Mouse (Mus musculus): ENCODE results near the gene Ap2a1. TPM values are rescaled to one million over a fixed set of nuclear protein-coding genes. Genes with fewer than 3 reads are reported as not detected.

Ap2a1 gene
- polyA plus RNA-seq (2016; fragmentation: Nextera tagmentation; extraction: Ambion mirVana) = 69.1 and 69.5 TPM in 2 replicates

GRCm38 (mm10) chr7:44929204-44930151 lies at the start of gene Ap2a1:
Gene Ap2a1 (minus strand): TSS chr7:44929496.
- H3K4me3 ChIP-seq = peak within 1 kb of the TSS; percentile 95

GRCm38 (mm10) chr7:44978300-44978699 lies 49.0 kb upstream of the Ap2a1 start:
- H3K36me3 ChIP-seq (replicated peaks) = peaks cover 81% of the 10 kb centered on the region
- DNase-seq (ENCODE audit: extremely low spot score, low spot score) = no peak
- H3K4me1 ChIP-seq = peaks cover 27% of the 10 kb centered on the region
- 87% methylated on average over 3 of the region's 3 CpGs for WGBS
- H3K4me3 ChIP-seq = peak overlapping the region; percentile 1; the same call in 1 of the 2 replicates
- no peaks in the 10 kb centered on the region for H3K9me3 ChIP-seq
- no peak overlapping the region for H3K27ac ChIP-seq
- no peaks in the 10 kb centered on the region for H3K27me3 ChIP-seq (ENCODE audit: poor library complexity, severe bottlenecking)

More at GRCm38 (mm10) chr7:44929204-44930151, at the start of gene Ap2a1:
- H3K9me3 ChIP-seq = no peaks in the 10 kb centered on the region
- peak within 1 kb of the TSS; percentile 89 for H3K27ac ChIP-seq
- peaks cover 29% of the 10 kb centered on the region for H3K4me1 ChIP-seq
- no peaks in the 10 kb centered on the region for H3K27me3 ChIP-seq (ENCODE audit: poor library complexity, severe bottlenecking)
- peaks cover 24% of the 10 kb centered on the region for H3K36me3 ChIP-seq (replicated peaks)
- DNase-seq (ENCODE audit: extremely low spot score, low spot score) = peak; percentile 100
- WGBS = under 1% methylated on average over 84 of the region's 84 CpGs

GRCm38 (mm10) chr7:44975117-44975419 lies 45.8 kb upstream of the Ap2a1 start:
- Histone ChIP-seq H3K36me3 (replicated peaks) (peaks cover 51% of the 10 kb centered on the region), H3K9me3 (no peaks in the 10 kb centered on the region), H3K27ac (peak overlapping the region; percentile 81; the same call in 1 of the 2 replicates), H3K27me3 (ENCODE audit: poor library complexity, severe bottlenecking) (no peaks in the 10 kb centered on the region), H3K4me1 (peaks cover 46% of the 10 kb centered on the region), H3K4me3 (peak overlapping the region; percentile 58)
- 28% methylated on average over 6 of the region's 6 CpGs for WGBS
- no peak for DNase-seq (ENCODE audit: extremely low spot score, low spot score)

- peaks cover 51% of the 10 kb centered on the region for H3K4me1 ChIP-seq
- peak; percentile 83 for DNase-seq (ENCODE audit: extremely low spot score, low spot score)
Measured at GRCm38 (mm10) chr7:44974383-44975116, 45.3 kb upstream of the Ap2a1 start, which contains the start of gene Cpt1c. Gene Cpt1c (minus strand): TSS chr7:44974851.

GRCm38 (mm10) chr7:44973415-44974130 lies 44.3 kb upstream of the Ap2a1 start:
- no peak for DNase-seq (ENCODE audit: extremely low spot score, low spot score)
- Histone ChIP-seq H3K4me3 (peak overlapping the region; percentile 58), H3K36me3 (replicated peaks) (peaks cover 36% of the 10 kb centered on the region), H3K27ac (peak overlapping the region; percentile 81), H3K4me1 (peaks cover 53% of the 10 kb centered on the region), H3K9me3 (no peaks in the 10 kb centered on the region), H3K27me3 (ENCODE audit: poor library complexity, severe bottlenecking) (no peaks in the 10 kb centered on the region)
- 40% methylated on average over 14 of the region's 14 CpGs for WGBS

More at GRCm38 (mm10) chr7:44974383-44975116, 45.3 kb upstream of the Ap2a1 start, which contains the start of gene Cpt1c:
- WGBS = 1% methylated on average over 22 of the region's 22 CpGs
- Histone ChIP-seq H3K27ac (peak within 1 kb of the TSS; percentile 81), H3K4me3 (peak within 1 kb of the TSS; percentile 58), H3K9me3 (no peaks in the 10 kb centered on the region), H3K36me3 (replicated peaks) (peaks cover 45% of the 10 kb centered on the region), H3K27me3 (ENCODE audit: poor library complexity, severe bottlenecking) (no peaks in the 10 kb centered on the region)

GRCm38 (mm10) chr7:44971142-44971541 lies 41.8 kb upstream of the Ap2a1 start:
- WGBS = 82% methylated on average over 7 of the region's 7 CpGs
- peaks cover 53% of the 10 kb centered on the region for H3K4me1 ChIP-seq
- no peak for DNase-seq (ENCODE audit: extremely low spot score, low spot score)
- H3K4me3 ChIP-seq = peak overlapping the region; percentile 68
- peaks cover 25% of the 10 kb centered on the region for H3K36me3 ChIP-seq (replicated peaks)
- H3K27ac ChIP-seq = peak overlapping the region; percentile 89
- H3K9me3 ChIP-seq = no peaks in the 10 kb centered on the region
- H3K27me3 ChIP-seq (ENCODE audit: poor library complexity, severe bottlenecking) = no peaks in the 10 kb centered on the region

- Histone ChIP-seq H3K9me3 (no peaks in the 10 kb centered on the region), H3K4me1 (peaks cover 50% of the 10 kb centered on the region)
- under 1% methylated on average over 36 of the region's 36 CpGs for WGBS
Measured at GRCm38 (mm10) chr7:44970231-44970691, 41.0 kb upstream of the Ap2a1 start.

GRCm38 (mm10) chr7:44966638-44967037 lies 37.3 kb upstream of the Ap2a1 start:
- peaks cover 23% of the 10 kb centered on the region for H3K4me1 ChIP-seq
- peaks cover 54% of the 10 kb centered on the region for H3K36me3 ChIP-seq (replicated peaks)
- H3K9me3 ChIP-seq = no peaks in the 10 kb centered on the region
- no peak overlapping the region for H3K4me3 ChIP-seq
- no peak overlapping the region for H3K27ac ChIP-seq
- no peaks in the 10 kb centered on the region for H3K27me3 ChIP-seq (ENCODE audit: poor library complexity, severe bottlenecking)
- DNase-seq (ENCODE audit: extremely low spot score, low spot score) = no peak
- WGBS = 80% methylated on average over 15 of the region's 15 CpGs

More at GRCm38 (mm10) chr7:44970231-44970691, 41.0 kb upstream of the Ap2a1 start:
- Histone ChIP-seq H3K27me3 (ENCODE audit: poor library complexity, severe bottlenecking) (no peaks in the 10 kb centered on the region), H3K36me3 (replicated peaks) (peaks cover 25% of the 10 kb centered on the region), H3K27ac (peak overlapping the region; percentile 89), H3K4me3 (peak overlapping the region; percentile 68)
- peak; percentile 91 for DNase-seq (ENCODE audit: extremely low spot score, low spot score)

- H3K27ac ChIP-seq = no peak overlapping the region
- peaks cover 61% of the 10 kb centered on the region for H3K36me3 ChIP-seq (replicated peaks)
- H3K4me1 ChIP-seq = peaks cover 17% of the 10 kb centered on the region
- no peaks in the 10 kb centered on the region for H3K9me3 ChIP-seq
- no peaks in the 10 kb centered on the region for H3K27me3 ChIP-seq (ENCODE audit: poor library complexity, severe bottlenecking)
- no peak for DNase-seq (ENCODE audit: extremely low spot score, low spot score)
- no peak overlapping the region for H3K4me3 ChIP-seq
- 85% methylated on average over 7 of the region's 7 CpGs for WGBS
Measured at GRCm38 (mm10) chr7:44965975-44966374, 36.7 kb upstream of the Ap2a1 start.

- no peaks in the 10 kb centered on the region for H3K27me3 ChIP-seq (ENCODE audit: poor library complexity, severe bottlenecking)
- 96% methylated on average over 13 of the region's 13 CpGs for WGBS
- H3K27ac ChIP-seq = no peak overlapping the region
- peaks cover 69% of the 10 kb centered on the region for H3K36me3 ChIP-seq (replicated peaks)
- no peaks in the 10 kb centered on the region for H3K9me3 ChIP-seq
- no peak overlapping the region for H3K4me3 ChIP-seq
- H3K4me1 ChIP-seq = peaks cover 7% of the 10 kb centered on the region; the same call in 1 of the 2 replicates
- DNase-seq (ENCODE audit: extremely low spot score, low spot score) = no peak
Measured at GRCm38 (mm10) chr7:44964990-44965389, 35.7 kb upstream of the Ap2a1 start.

GRCm38 (mm10) chr7:44962831-44963230 lies 33.5 kb upstream of the Ap2a1 start:
- H3K27me3 ChIP-seq (ENCODE audit: poor library complexity, severe bottlenecking) = no peaks in the 10 kb centered on the region
- H3K27ac ChIP-seq = no peak overlapping the region
- DNase-seq (ENCODE audit: extremely low spot score, low spot score) = no peak
- H3K36me3 ChIP-seq (replicated peaks) = peaks cover 81% of the 10 kb centered on the region
- no peak overlapping the region for H3K4me3 ChIP-seq
- H3K4me1 ChIP-seq = no peaks in the 10 kb centered on the region
- 94% methylated on average over 5 of the region's 5 CpGs for WGBS
- H3K9me3 ChIP-seq = no peaks in the 10 kb centered on the region

- no peak overlapping the region for H3K27ac ChIP-seq
- H3K4me1 ChIP-seq = 0 out of 2 replicates have a peak, but pooled peaks cover 4% of the 10 kb centered on the region
- no peak for DNase-seq (ENCODE audit: extremely low spot score, low spot score)
- peaks cover 79% of the 10 kb centered on the region for H3K36me3 ChIP-seq (replicated peaks)
- 87% methylated on average over 8 of the region's 8 CpGs for WGBS
- no peaks in the 10 kb centered on the region for H3K27me3 ChIP-seq (ENCODE audit: poor library complexity, severe bottlenecking)
- H3K4me3 ChIP-seq = no peak overlapping the region
- no peaks in the 10 kb centered on the region for H3K9me3 ChIP-seq
Measured at GRCm38 (mm10) chr7:44962337-44962736, 33.0 kb upstream of the Ap2a1 start.

Measured in forebrain, embryonic 10.5 days (tissue).